Mouse (Mus musculus) erythroblast, embryonic 14.5 days (primary cell): ENCODE results near the gene Fblim1.

ENCODE experiments used
- GATA1 ChIP-seq: IDR thresholded peaks from 2 replicates; pipeline ENCODE4 v1.6.1; 2012; ENCODE audit warnings: low read length, inconsistent platforms, mixed read lengths
- TAL1 ChIP-seq: IDR thresholded peaks from 3 replicates; pipeline ENCODE4 v1.6.1; 2012; ENCODE audit warnings: low read length, inconsistent platforms, mixed read lengths

DNA sequence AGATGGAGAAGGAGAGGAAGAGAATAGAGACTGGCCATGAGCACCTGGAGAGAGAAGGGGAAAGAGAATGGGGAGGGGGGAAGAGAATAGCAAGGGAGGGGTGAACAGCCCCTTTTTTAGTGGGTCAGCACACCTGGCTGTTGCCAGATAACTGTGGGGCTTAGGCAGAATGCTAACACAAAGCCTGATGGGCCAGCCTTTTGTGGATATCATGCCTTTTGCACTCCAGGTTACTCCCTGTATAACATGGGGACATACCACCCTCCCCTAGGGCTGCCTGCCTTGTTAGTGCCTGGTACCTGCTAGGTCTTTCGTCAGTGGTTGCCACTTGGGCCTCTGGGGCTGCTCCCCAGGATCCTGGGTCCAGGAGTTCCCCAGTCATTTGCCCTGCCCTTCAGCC is 35.1 kb downstream of the Fblim1 start:
- no peak for TF ChIP-seq GATA1
- no peak for TF ChIP-seq TAL1
